Mouse (Mus musculus) CD4-positive naive resting alpha-beta T cell, adult 57 days (primary cell): ENCODE data around the gene Wdr34. TPM values are rescaled to one million over a fixed set of nuclear protein-coding genes. Genes with fewer than 3 reads are reported as not detected.

Experiments
- total RNA-seq: library from RNA; stranded (reverse); gene quantifications from one replicate; pipeline ENCODE4 v1.2.4, GENCODE M21; 2023

Wdr34 gene
- 0.33 TPM for total RNA-seq

DNA sequence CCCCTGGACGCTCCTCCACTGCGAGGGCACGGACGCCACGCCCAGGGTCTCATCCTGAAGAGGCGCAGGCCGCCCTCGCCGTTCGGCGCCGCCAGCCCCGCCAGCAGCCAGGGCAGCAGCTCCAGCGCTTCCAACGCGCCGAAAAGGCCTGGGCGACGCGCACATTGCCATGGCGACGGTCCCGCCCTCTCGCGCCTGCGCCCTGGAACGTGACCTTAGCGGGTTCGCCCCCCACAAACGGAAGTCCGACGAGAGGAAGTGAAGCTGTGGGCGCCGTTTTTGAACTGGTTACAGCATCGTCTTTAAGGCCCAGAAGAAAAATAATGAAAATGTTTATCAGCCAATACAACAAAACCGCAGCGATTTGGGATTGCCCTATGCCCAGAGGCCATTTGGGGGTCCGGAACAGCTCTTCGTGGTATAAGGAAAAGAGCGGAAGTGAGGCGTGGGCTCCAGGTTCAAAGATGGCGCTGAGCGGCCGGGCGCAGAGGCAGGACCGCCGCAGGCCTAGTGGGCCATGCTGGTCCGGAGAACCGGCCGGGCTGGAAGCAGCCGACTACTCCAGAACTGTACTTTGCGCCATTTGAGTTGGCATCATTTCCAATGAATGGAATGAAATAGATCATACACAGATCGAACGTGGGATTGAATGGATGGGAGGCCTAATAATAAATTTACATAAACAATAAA is at the start of gene Wdr34:
Gene Wdr34, minus strand, starts transcription at position 183 of the 690 bp plus-strand sequence.

DNA sequence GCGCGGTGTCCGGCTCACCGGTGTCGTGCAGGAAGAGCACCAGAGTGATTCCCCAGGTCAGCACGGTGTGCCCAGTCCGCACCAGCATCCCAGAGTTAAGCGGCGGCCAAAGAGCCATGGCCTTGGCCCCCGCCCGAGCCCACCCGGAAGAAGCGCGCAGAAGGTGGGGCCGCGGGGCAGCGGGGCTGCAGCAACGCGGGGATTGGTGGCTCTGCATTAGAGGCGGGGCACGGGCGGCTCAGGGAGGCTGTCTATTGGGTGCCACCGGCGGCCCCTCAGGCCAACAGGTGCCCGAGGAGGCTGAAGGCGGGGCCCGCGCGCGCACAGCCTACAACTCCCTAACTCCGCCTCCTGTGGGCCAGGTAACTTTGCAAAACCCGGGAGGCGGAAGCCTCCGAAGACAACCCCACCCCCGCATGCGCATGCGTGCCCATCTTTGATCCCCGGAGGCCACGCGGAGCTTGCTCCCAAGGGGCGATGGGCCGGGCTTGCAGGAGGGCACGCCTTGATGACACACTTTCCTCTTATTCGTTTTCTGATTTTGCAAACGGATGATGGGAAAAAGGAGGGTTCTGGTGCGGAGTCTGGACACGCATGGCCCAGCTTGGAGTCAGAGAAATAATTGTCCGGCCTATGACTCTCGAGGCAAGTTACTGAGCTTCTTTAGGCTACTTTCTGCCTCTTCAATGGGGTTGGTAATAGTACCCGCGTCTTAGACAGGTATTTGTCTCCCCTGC is 45.0 kb upstream of the Wdr34 start, which contains the start of gene Zdhhc12:
Gene Zdhhc12, minus strand, starts transcription at position 178 of the 737 bp plus-strand sequence.

GRCm38 (mm10) chr2:30077502-30078348 is 29.0 kb upstream of the Wdr34 start, which contains the start of gene Pkn3:
Pkn3 (plus strand) TSS chr2:30077684.

DNA sequence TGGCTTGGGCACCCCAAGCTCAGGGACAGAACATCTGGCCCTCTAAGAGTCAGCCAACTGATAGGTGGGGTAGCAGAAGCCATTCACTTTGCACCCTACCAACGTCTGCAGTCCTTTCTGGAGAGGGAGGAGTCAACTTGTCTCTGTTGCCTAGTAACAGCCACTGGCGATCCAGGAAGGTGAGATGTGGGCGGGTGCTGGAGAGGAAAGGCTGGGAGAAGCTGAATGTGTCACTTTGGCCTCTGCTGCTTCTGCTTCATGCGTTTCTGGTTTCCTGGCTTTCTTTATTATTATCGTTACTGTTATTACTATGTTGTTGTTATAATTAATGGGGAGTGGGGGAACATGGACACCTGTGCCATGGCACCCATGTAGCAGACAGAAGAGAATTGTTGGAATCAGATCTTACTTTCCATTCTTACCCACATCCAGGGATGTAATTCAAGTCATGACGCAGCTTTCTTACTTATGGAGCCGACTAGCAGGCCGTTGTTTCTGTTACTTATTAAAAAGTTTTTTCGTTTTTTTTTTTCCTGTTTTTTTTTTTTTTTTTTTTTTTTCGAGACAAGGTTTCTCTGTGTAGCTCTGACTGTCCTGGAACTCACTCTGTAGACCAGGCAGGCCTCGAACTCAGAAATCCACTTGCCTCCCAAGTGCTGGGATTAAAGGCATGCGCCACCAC is 8.7 kb upstream of the Wdr34 start, which contains the start of gene Set:
Gene Set, plus strand, starts transcription at position 156 of the 682 bp plus-strand sequence.

Other genes with a start within 250 kb of the Wdr34 start
- gene Slc27a4, start 246.2 kb downstream of the Wdr34 start, total RNA-seq: 17.5 TPM
- gene Urm1, start 228.8 kb downstream of the Wdr34 start, total RNA-seq: 38.6 TPM
- 0.62 TPM for gene Cercam, start 179.7 kb downstream of the Wdr34 start, total RNA-seq
- gene Odf2, start 159.7 kb downstream of the Wdr34 start, total RNA-seq: 78.7 TPM
- 60.2 TPM for gene Gle1, start 113.5 kb downstream of the Wdr34 start, total RNA-seq
- 311 TPM for gene Sptan1, start 83.3 kb downstream of the Wdr34 start, total RNA-seq
- gene Set, start 8.5 kb upstream of the Wdr34 start, total RNA-seq: 229 TPM
- gene Pkn3, start 28.8 kb upstream of the Wdr34 start, total RNA-seq: 1.5 TPM
- 15.4 TPM for gene Zdhhc12, start 44.8 kb upstream of the Wdr34 start, total RNA-seq
- gene Zer1, start 75.7 kb upstream of the Wdr34 start, total RNA-seq: 81.1 TPM
- gene Tbc1d13, start 84.9 kb upstream of the Wdr34 start, total RNA-seq: 34.4 TPM
- gene Endog, start 122.6 kb upstream of the Wdr34 start, total RNA-seq: 17.1 TPM
- gene Spout1, start 129.6 kb upstream of the Wdr34 start, total RNA-seq: 18.8 TPM
- gene Kyat1, start 157.0 kb upstream of the Wdr34 start, total RNA-seq: 12.3 TPM
- 68.0 TPM for gene Lrrc8a, start 188.8 kb upstream of the Wdr34 start, total RNA-seq
- gene Gm28035, start 191.7 kb upstream of the Wdr34 start, total RNA-seq: 7.8 TPM
- gene Phyhd1, start 217.3 kb upstream of the Wdr34 start, total RNA-seq: 16.5 TPM
- gene Gm28038, start 232.2 kb upstream of the Wdr34 start, total RNA-seq: not detected
- 11.0 TPM for gene Dolk, start 237.5 kb upstream of the Wdr34 start, total RNA-seq
- 55.5 TPM for gene Nup188, start 237.5 kb upstream of the Wdr34 start, total RNA-seq